Mouse (Mus musculus): ENCODE results near the gene Tll1. TPM values are rescaled to one million over a fixed set of nuclear protein-coding genes. Genes with fewer than 3 reads are reported as not detected.

The Tll1 gene
- polyA plus RNA-seq, 1 experiment from 2014 or later = 0.93 TPM

DNA sequence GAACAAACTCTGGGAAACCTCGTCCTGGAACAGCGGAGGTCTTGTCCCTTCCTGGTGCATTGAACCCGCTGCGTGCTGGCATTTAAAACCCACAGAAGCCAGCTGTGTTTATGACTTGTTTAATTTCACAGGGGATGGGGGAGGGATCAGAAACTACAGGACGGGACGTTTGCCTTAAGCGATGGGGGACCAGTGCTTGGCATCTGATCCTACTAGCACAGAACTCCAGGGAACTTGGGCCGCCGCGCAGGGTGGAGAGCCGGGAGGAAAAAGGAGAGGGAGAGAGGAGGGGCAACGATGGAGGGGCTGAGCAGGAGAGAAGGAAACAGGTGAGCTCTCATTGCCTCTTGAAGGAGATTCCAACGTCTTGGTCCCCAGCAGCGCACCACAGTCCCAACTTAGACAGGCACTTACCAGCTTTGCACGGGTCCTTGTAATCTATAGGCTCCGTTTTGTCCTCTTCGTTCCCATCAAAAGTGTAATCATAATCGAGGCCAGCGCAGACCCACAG, 1.2 kb downstream of the Tll1 start:
- WGBS = 1% methylated on average over 19 of the region's 19 CpGs
- DNase-seq (ENCODE audit: low spot score) (peak; percentile 19), ATAC-seq (peak; percentile 52)
- Histone ChIP-seq H3K4me2 (ENCODE audit: low read length) (peak overlapping the region; percentile 77), H3K9me3 (replicated peaks; ENCODE audit: control insufficient read depth, low read length) (no peaks in the 10 kb centered on the region), H3K9ac (ENCODE audit: low read length) (peak overlapping the region; percentile 64), H3K4me1 (ENCODE audit: control insufficient read depth, insufficient read depth, low read length) (peaks cover 10% of the 10 kb centered on the region), H3K36me3 (ENCODE audit: control insufficient read depth, insufficient read depth, low read length) (no peaks in the 10 kb centered on the region), H3K4me3 (ENCODE audit: low read depth, low read length) (peak overlapping the region; percentile 62), H3K27me3 (replicated peaks; ENCODE audit: control insufficient read depth, insufficient read depth, low read length) (peaks cover 11% of the 10 kb centered on the region; the same call in 1 of the 2 replicates), H3K27ac (ENCODE audit: low read depth, low read length) (no peak overlapping the region)

DNA sequence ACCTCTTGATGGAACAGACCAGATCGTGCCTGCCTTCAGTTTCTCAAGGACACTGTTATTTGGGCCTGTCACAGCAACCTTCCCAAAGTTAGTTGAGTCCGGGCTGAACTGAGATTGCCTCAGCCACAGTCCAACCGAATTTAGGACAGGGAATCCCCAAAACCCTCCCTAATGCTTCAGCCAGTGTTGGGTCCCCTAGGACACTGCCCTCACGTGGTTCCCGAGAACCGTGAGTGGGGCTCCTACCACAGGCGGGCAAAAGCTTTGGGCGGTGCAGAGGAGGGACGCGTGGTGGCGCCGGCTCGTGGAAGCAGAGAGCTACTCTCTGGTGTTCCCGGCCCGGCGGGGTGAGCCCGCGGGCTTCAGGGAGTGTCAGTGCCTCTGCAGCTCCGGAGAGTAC, 1.9 kb downstream of the Tll1 start:
- ATAC-seq = peak; percentile 68
- no peak overlapping the region for H3K9ac ChIP-seq (ENCODE audit: low read length)

DNA sequence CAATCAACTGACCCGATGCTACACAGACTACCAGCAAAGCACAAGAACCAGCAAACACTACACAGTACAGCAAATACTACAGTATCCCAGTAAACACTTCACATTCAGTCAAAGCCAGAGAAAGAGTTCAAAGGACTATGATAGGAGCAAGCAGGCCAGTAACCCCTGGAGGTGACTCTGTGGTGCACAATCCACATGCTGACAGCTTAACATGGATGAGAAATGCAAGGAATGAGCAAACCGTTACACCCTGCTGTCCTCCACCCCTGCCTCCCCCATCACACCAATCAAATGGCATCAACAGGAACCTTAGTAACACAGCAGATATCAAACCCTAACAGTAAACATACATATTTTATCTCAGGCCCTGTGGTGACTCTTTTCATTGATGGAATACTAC, 7.7 kb downstream of the Tll1 start:
- H3K4me1 ChIP-seq (ENCODE audit: control insufficient read depth, insufficient read depth, low read length) = no peaks in the 10 kb centered on the region
- no peak overlapping the region for H3K4me3 ChIP-seq (ENCODE audit: low read depth, low read length)
- no peak overlapping the region for H3K9ac ChIP-seq (ENCODE audit: low read length)
- no peak overlapping the region for H3K4me2 ChIP-seq (ENCODE audit: low read length)
- no peaks in the 10 kb centered on the region for H3K9me3 ChIP-seq (replicated peaks; ENCODE audit: control insufficient read depth, low read length)
- DNase-seq (ENCODE audit: low spot score) (no peak), ATAC-seq (no peak)
- no peak overlapping the region for H3K27ac ChIP-seq (ENCODE audit: low read depth, low read length)
- H3K27me3 ChIP-seq (replicated peaks; ENCODE audit: control insufficient read depth, insufficient read depth, low read length) = no peaks in the 10 kb centered on the region
- 91% methylated on average over 2 of the region's 2 CpGs for WGBS
- H3K36me3 ChIP-seq (ENCODE audit: control insufficient read depth, insufficient read depth, low read length) = no peaks in the 10 kb centered on the region

More for the DNA sequence above, 1.9 kb downstream of the Tll1 start:
- H3K4me2 ChIP-seq (ENCODE audit: low read length) = peak overlapping the region; percentile 77
- H3K4me3 ChIP-seq (ENCODE audit: low read depth, low read length) = peak overlapping the region; percentile 62
- peaks cover 10% of the 10 kb centered on the region for H3K4me1 ChIP-seq (ENCODE audit: control insufficient read depth, insufficient read depth, low read length)
- H3K27me3 ChIP-seq (replicated peaks; ENCODE audit: control insufficient read depth, insufficient read depth, low read length) = peaks cover 11% of the 10 kb centered on the region; the same call in 1 of the 2 replicates
- no peak overlapping the region for H3K27ac ChIP-seq (ENCODE audit: low read depth, low read length)
- 3% methylated on average over 19 of the region's 19 CpGs for WGBS
- no peaks in the 10 kb centered on the region for H3K9me3 ChIP-seq (replicated peaks; ENCODE audit: control insufficient read depth, low read length)
- DNase-seq (ENCODE audit: low spot score) = peak; percentile 62
- H3K36me3 ChIP-seq (ENCODE audit: control insufficient read depth, insufficient read depth, low read length) = no peaks in the 10 kb centered on the region

DNA sequence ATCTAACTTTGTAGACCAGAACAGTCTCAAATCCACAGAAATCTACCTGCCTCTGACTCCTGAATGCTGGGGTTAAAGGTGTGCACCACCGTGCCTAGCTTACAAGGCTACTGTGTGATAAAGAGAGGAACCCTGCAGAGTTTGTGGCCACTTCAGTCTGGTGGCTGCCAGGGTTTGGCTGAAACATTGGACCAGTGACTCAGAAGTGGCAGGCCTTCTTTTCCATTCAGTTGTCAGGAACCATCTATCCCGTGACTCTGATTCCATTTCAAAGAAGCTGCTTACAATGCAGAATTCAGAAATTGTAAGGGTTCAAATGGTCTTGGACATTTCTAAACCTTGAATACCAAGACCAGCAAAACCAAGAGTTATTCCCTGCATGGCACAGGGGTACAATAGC, 12.7 kb downstream of the Tll1 start:
- no peak for DNase-seq (ENCODE audit: low spot score)
- no peak for ATAC-seq
- 45% methylated on average over 2 of the region's 2 CpGs for WGBS
- H3K27ac ChIP-seq (ENCODE audit: low read depth, low read length) = no peak overlapping the region
- no peak overlapping the region for H3K9ac ChIP-seq (ENCODE audit: low read length)
- no peaks in the 10 kb centered on the region for H3K36me3 ChIP-seq (ENCODE audit: control insufficient read depth, insufficient read depth, low read length)
- no peak overlapping the region for H3K4me2 ChIP-seq (ENCODE audit: low read length)
- H3K4me3 ChIP-seq (ENCODE audit: low read depth, low read length) = no peak overlapping the region
- no peaks in the 10 kb centered on the region for H3K27me3 ChIP-seq (replicated peaks; ENCODE audit: control insufficient read depth, insufficient read depth, low read length)
- no peaks in the 10 kb centered on the region for H3K9me3 ChIP-seq (replicated peaks; ENCODE audit: control insufficient read depth, low read length)
- H3K4me1 ChIP-seq (ENCODE audit: control insufficient read depth, insufficient read depth, low read length) = no peaks in the 10 kb centered on the region

DNA sequence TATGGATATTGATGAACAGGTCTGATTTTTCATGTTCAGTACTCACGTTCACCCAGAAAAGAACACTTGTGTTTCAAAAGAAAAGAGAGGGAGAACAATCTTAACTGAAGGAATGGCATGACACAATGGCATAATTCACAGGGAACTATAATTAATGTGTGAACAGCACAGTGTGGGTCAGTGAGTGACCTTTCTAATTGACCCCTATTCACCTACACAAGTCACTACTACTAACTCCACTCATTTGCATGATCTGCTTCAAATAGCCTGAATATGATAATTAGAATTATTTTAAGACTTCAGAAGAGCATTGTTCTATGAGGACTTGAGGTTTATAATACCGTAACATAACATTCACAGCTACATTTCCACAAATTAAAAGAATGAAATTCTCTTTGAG, 18.2 kb downstream of the Tll1 start:
- Histone ChIP-seq H3K4me2 (ENCODE audit: low read length) (no peak overlapping the region), H3K27me3 (replicated peaks; ENCODE audit: control insufficient read depth, insufficient read depth, low read length) (no peaks in the 10 kb centered on the region), H3K9me3 (replicated peaks; ENCODE audit: control insufficient read depth, low read length) (no peaks in the 10 kb centered on the region), H3K4me1 (ENCODE audit: control insufficient read depth, insufficient read depth, low read length) (no peaks in the 10 kb centered on the region), H3K4me3 (ENCODE audit: low read depth, low read length) (no peak overlapping the region), H3K36me3 (ENCODE audit: control insufficient read depth, insufficient read depth, low read length) (no peaks in the 10 kb centered on the region), H3K27ac (ENCODE audit: low read depth, low read length) (no peak overlapping the region), H3K9ac (ENCODE audit: low read length) (no peak overlapping the region)
- ATAC-seq = no peak
- 27% methylated on average over 2 of the region's 2 CpGs for WGBS
- no peak for DNase-seq (ENCODE audit: low spot score)

DNA sequence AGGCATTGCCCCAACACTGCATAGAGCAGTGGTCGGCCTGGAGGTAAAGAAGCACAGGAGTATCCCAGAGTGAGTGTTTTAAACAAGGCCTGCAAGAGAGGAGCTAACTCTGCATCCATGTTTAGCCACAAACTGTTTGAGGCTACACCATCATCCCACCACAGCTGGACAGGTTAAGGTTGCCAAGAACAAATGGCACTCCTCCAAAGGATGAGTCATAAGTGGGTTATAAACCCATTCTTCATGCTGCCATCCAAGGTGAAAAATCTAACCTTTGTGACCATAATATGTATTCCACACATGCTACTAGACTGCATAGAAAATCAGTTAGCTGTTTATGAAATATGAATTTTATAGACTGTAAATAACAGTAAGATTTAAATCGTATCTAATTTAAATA, 29.1 kb downstream of the Tll1 start:
- 90% methylated on average over 2 of the region's 2 CpGs for WGBS
- no peak overlapping the region for H3K4me2 ChIP-seq (ENCODE audit: low read length)
- no peaks in the 10 kb centered on the region for H3K36me3 ChIP-seq (ENCODE audit: control insufficient read depth, insufficient read depth, low read length)
- H3K4me1 ChIP-seq (ENCODE audit: control insufficient read depth, insufficient read depth, low read length) = no peaks in the 10 kb centered on the region
- no peak overlapping the region for H3K4me3 ChIP-seq (ENCODE audit: low read depth, low read length)
- no peak overlapping the region for H3K9ac ChIP-seq (ENCODE audit: low read length)
- DNase-seq (ENCODE audit: low spot score) = no peak
- no peaks in the 10 kb centered on the region for H3K9me3 ChIP-seq (replicated peaks; ENCODE audit: control insufficient read depth, low read length)
- no peaks in the 10 kb centered on the region for H3K27me3 ChIP-seq (replicated peaks; ENCODE audit: control insufficient read depth, insufficient read depth, low read length)
- no peak overlapping the region for H3K27ac ChIP-seq (ENCODE audit: low read depth, low read length)
- ATAC-seq = no peak

DNA sequence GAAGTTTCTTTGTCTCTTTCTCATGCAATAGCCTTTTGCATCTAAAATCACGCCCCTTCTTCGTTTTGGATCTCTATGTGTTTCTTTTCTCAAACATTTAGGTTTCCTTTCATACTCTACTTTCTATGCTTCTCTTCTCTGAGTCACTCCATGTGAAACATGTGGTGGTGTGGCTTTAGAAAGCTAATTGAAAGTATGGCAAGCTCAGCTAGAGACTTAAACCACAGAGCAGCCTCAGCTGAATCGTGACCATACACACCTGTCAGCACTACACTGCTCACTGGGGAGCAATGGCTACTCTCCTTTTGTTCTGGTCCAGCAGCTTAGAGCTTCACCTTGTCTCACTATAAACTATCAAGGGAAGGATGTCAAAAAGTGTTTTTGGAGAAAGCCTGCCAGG, 31.2 kb downstream of the Tll1 start:
- no peak overlapping the region for H3K4me2 ChIP-seq (ENCODE audit: low read length)
- H3K27me3 ChIP-seq (replicated peaks; ENCODE audit: control insufficient read depth, insufficient read depth, low read length) = no peaks in the 10 kb centered on the region
- no peaks in the 10 kb centered on the region for H3K4me1 ChIP-seq (ENCODE audit: control insufficient read depth, insufficient read depth, low read length)
- H3K36me3 ChIP-seq (ENCODE audit: control insufficient read depth, insufficient read depth, low read length) = no peaks in the 10 kb centered on the region
- H3K4me3 ChIP-seq (ENCODE audit: low read depth, low read length) = no peak overlapping the region
- DNase-seq (ENCODE audit: low spot score) (no peak), ATAC-seq (no peak)
- WGBS = 66% methylated on average over 3 of the region's 3 CpGs
- no peak overlapping the region for H3K9ac ChIP-seq (ENCODE audit: low read length)
- no peak overlapping the region for H3K27ac ChIP-seq (ENCODE audit: low read depth, low read length)
- H3K9me3 ChIP-seq (replicated peaks; ENCODE audit: control insufficient read depth, low read length) = no peaks in the 10 kb centered on the region

DNA sequence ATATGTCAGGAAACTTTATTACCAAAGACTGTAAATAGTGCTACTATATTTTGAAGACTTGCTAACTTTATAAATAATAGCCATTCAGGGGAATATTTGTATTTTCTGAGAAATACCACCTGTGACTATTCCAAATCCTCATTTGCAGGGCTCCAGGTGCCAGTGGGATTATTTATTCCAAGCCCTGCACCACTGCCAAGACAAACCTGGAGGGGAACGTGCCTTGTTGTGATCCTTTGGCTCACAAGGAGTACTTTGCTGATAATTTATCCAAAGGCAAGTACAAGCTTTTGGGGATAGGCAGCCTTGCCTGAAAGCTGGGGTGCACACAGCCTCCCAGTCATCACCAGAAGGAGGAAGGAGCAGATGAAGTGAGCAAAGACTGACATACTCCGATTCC, 32.3 kb downstream of the Tll1 start:
- Histone ChIP-seq H3K27ac (ENCODE audit: low read depth, low read length) (no peak overlapping the region), H3K9me3 (replicated peaks; ENCODE audit: control insufficient read depth, low read length) (no peaks in the 10 kb centered on the region), H3K4me1 (ENCODE audit: control insufficient read depth, insufficient read depth, low read length) (no peaks in the 10 kb centered on the region), H3K27me3 (replicated peaks; ENCODE audit: control insufficient read depth, insufficient read depth, low read length) (no peaks in the 10 kb centered on the region), H3K9ac (ENCODE audit: low read length) (no peak overlapping the region), H3K4me3 (ENCODE audit: low read depth, low read length) (no peak overlapping the region), H3K36me3 (ENCODE audit: control insufficient read depth, insufficient read depth, low read length) (no peaks in the 10 kb centered on the region), H3K4me2 (ENCODE audit: low read length) (no peak overlapping the region)
- DNase-seq (ENCODE audit: low spot score) = no peak
- 80% methylated on average over 2 of the region's 2 CpGs for WGBS
- ATAC-seq = no peak

DNA sequence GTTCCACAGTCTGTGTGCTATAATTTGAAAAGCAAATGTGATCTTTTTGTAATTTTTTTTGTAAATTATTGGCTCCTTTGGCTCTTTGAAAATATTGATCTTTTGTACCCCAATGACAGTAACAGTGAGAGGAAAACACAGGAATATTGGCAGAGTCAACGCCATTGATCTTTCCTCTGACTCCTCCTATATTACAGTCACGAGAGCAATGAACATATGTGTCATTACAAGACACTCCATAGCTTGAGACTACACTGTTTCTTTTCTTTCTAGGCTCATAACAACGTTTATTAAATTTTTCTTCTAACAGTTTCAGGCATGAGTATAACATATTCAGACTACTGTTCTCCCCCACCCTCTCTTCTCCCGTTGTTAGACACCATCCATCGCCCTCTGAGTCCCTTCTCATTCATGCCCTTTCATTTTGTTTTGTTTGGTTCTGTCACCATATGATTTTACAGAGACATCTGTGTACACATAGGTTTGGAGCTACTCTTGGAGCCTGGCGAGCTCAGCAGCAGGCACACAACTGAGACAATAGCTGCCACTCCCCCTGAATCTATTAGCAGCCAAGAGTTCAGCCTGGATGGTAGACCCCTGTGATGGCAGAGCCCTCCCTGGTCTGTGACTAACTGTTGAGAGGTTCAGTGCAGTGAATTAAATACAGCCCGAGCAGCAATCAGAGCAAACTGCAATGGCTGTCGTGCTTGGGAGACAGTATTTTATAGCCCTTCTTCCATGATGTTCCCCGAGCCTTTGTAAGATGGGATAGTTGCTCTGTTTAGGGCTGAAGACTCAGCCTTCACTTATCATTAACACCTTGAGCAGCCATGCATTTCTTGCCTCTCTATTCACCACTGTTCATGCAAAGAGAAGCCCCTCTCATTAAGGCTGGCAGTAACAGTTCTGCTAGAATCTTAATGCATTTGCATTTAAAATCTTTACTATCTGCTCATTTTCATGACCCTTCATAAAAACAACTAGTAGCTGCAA, 52.9 kb downstream of the Tll1 start:
- peaks cover 3% of the 10 kb centered on the region; the same call in 1 of the 2 replicates for H3K4me1 ChIP-seq (ENCODE audit: control insufficient read depth, insufficient read depth, low read length)
- DNase-seq (ENCODE audit: low spot score) = peak; percentile 65
- peak overlapping the region; percentile 6; the same call in 1 of the 2 replicates for H3K4me2 ChIP-seq (ENCODE audit: low read length)
- no peak overlapping the region; the same call in 1 of the 2 replicates for H3K27ac ChIP-seq (ENCODE audit: low read depth, low read length)
- no peaks in the 10 kb centered on the region for H3K36me3 ChIP-seq (ENCODE audit: control insufficient read depth, insufficient read depth, low read length)
- H3K27me3 ChIP-seq (replicated peaks; ENCODE audit: control insufficient read depth, insufficient read depth, low read length) = no peaks in the 10 kb centered on the region
- peak; percentile 91 for ATAC-seq
- H3K4me3 ChIP-seq (ENCODE audit: low read depth, low read length) = no peak overlapping the region
- H3K9me3 ChIP-seq (replicated peaks; ENCODE audit: control insufficient read depth, low read length) = no peaks in the 10 kb centered on the region
- 32% methylated on average over 9 of the region's 9 CpGs for WGBS
- no peak overlapping the region for H3K9ac ChIP-seq (ENCODE audit: low read length)
